Mouse (Mus musculus) CH12F3 (cell line): ENCODE data around the gene Isg15.
"Not testable (repeated sequence)": the region's sequence is repeated elsewhere in the genome, so short reads cannot be mapped to it uniquely, and the experiment has no call there.

ENCODE experiments used
- in situ Hi-C: fragments of 300-500 bp; cut with MboI; formaldehyde crosslinking; loops from 2 replicates; pipeline ENCODE4 v1.14.3; 2020; ENCODE audit warnings: low sequenced_read_pairs

Gene Isg15

DNA sequence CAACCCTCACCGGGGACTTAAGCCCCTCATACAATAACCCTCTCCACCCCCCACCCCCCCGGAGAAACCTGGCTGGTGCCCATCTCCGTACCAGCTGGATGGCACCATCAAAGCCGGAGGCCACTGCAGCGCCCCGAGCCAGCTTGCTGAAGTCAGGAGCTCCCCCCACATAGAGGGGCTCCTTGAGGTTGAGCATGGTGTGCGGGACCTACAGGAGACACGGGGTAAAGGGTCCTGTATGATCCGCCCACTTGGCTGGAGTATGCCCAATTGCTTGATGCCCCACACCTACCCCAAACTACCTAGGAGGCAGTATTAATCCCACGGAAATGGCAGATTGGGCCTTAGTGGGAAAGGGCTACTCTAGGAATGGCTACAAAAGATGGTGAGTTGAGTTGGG, 31.5 kb downstream of the Isg15 start:
- in situ Hi-C loops, result no loop called here

DNA sequence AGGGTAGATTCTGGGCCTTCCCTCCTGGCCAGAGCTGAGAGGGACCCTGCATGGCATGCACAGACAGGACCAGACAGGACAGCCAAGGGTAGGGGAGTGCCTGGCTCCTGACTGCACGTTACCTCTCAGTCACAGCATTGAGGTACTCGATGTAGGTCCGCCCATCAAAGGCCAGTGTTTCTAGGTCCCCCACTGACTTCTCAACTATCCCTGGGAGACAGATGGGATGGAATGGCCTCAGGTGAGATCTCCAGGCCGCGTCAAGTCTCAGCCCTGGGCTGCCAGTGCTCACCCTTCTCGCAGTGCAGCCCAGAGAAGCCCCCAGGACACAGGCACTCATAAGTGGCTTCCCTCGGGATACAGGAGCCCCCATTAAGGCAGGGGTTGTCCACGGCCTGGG, 32.0 kb downstream of the Isg15 start:
- in situ Hi-C loops, result no loop called here

DNA sequence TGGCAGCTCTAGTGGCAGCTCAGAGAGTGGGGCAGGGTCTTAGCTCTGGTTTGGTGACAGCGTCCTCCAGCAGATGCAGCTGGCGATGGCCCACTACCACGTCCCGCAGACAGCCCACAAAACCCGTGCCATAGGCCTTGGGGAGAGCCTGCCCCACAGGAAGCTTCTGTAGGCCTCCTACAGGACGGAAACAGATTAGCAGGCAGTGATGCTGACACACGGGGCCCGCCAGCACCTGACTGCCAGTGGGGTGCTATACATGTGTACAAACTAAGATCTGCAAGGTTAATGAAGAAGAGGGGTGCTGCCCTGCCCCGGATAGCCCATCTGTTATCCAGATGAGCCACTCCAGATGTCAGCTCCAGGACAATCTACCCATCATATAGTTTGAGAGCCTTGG, 34.1 kb downstream of the Isg15 start:
- in situ Hi-C loops, result no loop called here

DNA sequence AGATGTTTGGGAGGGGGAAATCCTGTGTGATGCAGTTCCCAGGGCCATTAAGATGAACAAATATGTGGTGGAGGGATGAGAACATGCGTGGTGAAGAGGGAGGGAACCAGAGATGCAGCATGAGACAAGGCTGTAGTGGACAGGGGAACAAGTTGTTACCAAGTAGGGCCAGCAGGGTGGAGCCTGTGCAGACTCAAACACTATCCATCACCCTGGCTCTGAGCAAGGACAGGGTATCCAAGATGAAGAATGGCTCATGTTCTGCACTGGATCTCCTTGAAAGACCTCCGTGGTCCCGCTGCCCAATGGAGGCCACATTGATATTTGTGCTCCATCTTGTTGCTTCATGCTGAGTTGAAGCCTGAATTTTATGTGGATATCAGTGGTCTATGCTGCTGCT, 45.8 kb downstream of the Isg15 start:
- in situ Hi-C loops, result no loop called here

DNA sequence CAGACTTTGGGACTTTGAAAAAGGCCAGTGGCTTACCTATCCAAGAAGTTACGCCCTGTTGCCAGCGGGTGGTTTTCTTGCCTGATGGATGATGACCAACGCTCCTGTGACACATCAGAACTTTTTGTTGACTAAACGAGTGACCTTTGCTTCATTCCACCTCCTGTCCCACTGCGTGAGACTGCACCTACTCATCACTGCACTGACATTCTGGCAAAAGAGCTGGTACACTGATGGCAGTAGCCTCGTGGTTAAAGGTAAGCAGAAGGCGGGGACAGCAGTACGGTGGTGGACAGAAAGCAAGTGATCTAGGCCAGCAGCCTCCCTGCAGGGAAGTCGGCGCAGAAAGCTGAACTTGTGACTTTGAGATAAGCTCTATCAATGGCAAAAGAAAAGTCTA, 49.7 kb downstream of the Isg15 start:
- in situ Hi-C loops, result not testable (repeated sequence)
